Mouse (Mus musculus) ES-Bruce4 (cell line): Measurements from ENCODE around the gene Col26a1.

ENCODE experiments used
- CTCF ChIP-seq: IDR thresholded peaks from one replicate; pipeline ENCODE4 v1.8.1; 2011; ENCODE audit warnings: low read depth, low read length
- EP300 ChIP-seq: IDR thresholded peaks from 2 replicates; pipeline ENCODE4 v1.6.1; 2011; ENCODE audit warnings: low read depth, low read length; ENCODE audit not compliant: insufficient read depth
- POLR2A ChIP-seq: IDR thresholded peaks from one replicate; pipeline ENCODE4 v1.8.1; 2011; ENCODE audit warnings: low read length; ENCODE audit not compliant: insufficient read depth

- TF ChIP-seq POLR2A (no peak), CTCF (no peak), EP300 (no peak)
Measured at GRCm38 (mm10) chr5:136692784-136693183, 190.2 kb downstream of the Col26a1 start, which contains the start of gene Myl10.
